Mouse (Mus musculus): Measurements from ENCODE around the gene Ap5s1.

- TF ChIP-seq CTCF (IDR thresholded peaks at IDR 0.05; ENCODE audit: low read depth, low read length): no peak
- TF ChIP-seq POLR2A (IDR thresholded peaks at IDR 0.05; ENCODE audit: extremely low read depth, insufficient read depth, low read length): no peak
These were observed 48.9 kb downstream of the Ap5s1 start for GRCm38 (mm10) chr2:131255738-131256137.

Measured in liver, adult 2 months (tissue).